Mouse (Mus musculus): ENCODE data around the gene Adh1.

GRCm38 (mm10) chr3:138336104-138336754 is 75.4 kb downstream of the Adh1 start:
- TF ChIP-seq GATA1 (IDR thresholded peaks at IDR 0.05; ENCODE audit: borderline replicate concordance, low read length) (no peak), FLI1 (IDR thresholded peaks at IDR 0.05; ENCODE audit: low read length) (no peak)
